Mouse (Mus musculus): ENCODE data around the gene Mrpl57.

- TF ChIP-seq CTCF (IDR thresholded peaks at IDR 0.05; ENCODE audit: low read depth) (no peak), EP300 (IDR thresholded peaks at IDR 0.05; ENCODE audit: low read depth) (no peak)
These were observed 32.6 kb downstream of the Mrpl57 start for GRCm38 (mm10) chr14:57858601-57859000.

Data from liver, postnatal 0 days (tissue).